Mouse (Mus musculus) adrenal gland, adult 8-10 months (tissue): ENCODE measurements around the gene Usp7. TPM values are rescaled to one million over a fixed set of nuclear protein-coding genes. Genes with fewer than 3 reads are reported as not detected.
"Not testable (repeated sequence)": the region's sequence is repeated elsewhere in the genome, so short reads cannot be mapped to it uniquely, and the experiment has no call there.

ENCODE experiments used
- DNase-seq: peaks from one replicate; pipeline ENCODE4 v3.0.0; 2022
- total RNA-seq, 4 experiments: library from RNA; stranded (reverse); gene quantifications; 2 replicates each; pipeline ENCODE4 v1.2.4; 2022

Usp7 gene
- total RNA-seq, 4 experiments from 2014 or later = 105 to 149 (median 127) TPM

DNA sequence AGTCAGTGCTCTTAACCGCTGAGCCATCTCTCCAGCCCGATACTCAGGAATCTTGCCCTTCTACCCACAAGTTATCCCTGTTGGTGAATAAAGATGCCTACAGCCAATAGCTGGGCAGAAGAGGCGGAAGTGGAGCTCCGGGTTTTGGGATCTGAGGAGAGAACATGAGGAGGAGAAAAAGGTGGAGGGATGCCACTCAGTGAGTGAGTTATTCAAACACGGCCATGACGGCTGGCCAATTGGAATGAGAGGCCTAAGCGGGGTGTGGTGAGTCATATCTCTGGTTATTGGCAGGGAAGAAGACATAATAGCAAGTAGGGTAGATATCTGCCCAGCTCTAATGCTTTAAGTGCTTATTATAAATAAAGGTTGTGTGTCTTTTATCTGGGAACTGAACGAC lies 43.2 kb downstream of the Usp7 start:
- no peak for DNase-seq

GRCm38 (mm10) chr16:8748175-8748846 lies 43.8 kb downstream of the Usp7 start:
- no peak for DNase-seq

GRCm38 (mm10) chr16:8747772-8748171 lies 44.3 kb downstream of the Usp7 start:
- no peak for DNase-seq

DNA sequence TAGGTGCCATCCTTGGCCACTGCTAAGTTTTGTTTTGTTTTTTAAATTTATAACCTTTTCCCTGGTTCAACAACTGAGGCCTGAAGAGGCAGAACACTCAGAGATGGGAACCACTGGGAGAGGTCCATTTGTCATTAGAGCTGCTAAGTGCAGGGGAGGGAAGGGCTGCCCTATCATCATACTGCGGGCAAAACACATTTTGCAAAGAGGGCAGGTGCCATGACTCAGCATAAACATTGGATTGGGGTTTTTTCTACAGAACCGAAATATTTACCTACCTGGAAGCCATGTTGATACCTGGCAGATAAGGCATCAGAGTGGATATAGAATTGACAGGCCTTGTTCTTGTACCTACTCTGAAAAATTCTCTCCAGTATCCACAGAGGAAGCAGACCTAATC lies 45.6 kb downstream of the Usp7 start:
- DNase-seq = no peak

DNA sequence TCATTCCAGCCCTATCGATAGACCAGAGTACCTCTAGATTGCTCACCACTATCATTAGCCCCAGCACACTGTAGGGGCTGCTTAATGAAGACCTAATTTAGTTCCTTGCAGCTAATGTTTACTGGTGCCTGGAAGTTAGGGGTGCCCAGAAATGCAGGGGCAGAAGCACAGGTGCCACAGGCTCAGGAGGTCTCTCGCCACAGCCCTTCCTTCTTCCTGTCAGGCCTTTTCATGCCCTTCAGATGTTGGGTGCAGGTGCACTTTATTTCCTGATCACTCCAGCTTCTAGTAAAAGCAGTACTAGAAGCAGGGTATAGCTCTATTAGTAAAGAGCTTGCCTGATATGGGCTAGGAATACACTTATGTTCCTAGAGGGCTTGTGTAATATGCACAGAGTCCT lies 46.4 kb downstream of the Usp7 start:
- no peak for DNase-seq

DNA sequence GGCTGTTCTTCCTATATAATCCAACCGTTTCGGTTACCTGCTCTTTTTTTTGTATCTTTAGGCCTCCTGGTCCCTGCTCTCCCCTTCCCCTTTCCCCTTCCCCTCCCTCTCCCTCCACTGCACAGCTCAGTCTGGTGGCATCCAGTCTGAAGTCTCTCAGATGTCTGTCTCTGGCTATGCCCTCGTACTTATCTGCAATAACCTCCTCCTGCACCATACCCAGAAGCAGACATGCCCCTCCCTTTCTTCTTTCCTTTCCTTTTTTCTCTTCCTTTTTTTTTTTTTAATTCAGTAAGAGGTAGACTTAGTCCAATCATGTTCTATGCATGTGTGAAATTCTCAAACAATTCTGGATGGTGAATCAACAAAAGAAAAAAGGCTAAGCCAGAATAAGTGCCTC lies 48.1 kb downstream of the Usp7 start:
- DNase-seq = no peak

GRCm38 (mm10) chr16:8741697-8742096 lies 50.4 kb downstream of the Usp7 start:
- DNase-seq = no peak

GRCm38 (mm10) chr16:8741110-8741509 lies 51.0 kb downstream of the Usp7 start:
- no peak for DNase-seq

DNA sequence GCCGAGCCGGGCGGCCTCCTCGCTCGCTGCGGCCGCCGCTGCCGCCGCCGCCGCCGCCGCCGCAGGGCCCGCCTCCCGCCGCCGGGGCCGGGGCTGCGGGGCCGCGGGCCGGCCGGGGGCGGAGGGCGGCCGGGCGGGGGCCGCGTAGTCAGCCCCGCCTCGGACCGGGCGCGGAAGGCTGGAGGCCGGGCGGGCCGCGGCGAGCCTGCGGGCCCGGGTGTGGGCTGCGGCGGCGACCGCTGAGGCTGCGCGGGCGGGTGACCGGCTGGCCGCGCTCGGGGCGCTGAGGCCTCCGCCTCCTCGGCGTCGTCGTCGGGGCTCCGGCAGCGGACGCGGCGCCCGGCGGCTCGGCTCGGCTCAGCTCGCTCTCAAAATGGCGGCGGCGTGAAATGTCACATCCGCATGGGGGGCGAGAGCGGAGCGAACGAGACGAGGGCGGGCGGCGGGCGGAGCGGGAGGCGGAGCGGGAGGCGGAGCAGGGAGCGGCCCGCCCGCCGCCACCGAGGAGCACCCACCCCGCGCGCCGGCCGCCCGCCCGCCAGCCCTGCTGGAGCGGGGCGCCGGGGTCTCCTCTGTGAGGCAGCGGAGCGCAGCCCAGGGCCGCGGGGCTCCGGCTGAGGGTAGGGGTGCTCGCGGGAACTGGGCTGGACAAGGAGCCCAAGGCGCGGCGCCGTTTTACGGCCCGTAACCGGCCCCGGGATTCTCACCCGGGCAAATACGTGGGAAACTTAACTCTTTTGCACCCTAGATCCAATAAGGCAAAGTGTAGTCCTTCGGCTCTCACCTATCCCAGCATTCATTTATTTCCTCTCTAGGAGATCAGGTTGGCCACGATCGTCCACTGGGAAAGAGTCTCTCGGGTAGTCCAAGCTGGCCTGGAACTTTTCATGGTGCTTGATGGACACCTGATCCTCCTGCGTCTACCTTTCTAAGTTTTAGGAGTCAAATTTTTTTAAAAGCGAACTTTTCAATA lies 53.3 kb downstream of the Usp7 start:
- DNase-seq = peak; percentile 80

- DNase-seq = no peak
These were observed 54.2 kb downstream of the Usp7 start for GRCm38 (mm10) chr16:8737666-8738541.

GRCm38 (mm10) chr16:8737341-8737665 lies 54.8 kb downstream of the Usp7 start:
- DNase-seq = no peak

GRCm38 (mm10) chr16:8736757-8737156 lies 55.4 kb downstream of the Usp7 start:
- DNase-seq = no peak

DNA sequence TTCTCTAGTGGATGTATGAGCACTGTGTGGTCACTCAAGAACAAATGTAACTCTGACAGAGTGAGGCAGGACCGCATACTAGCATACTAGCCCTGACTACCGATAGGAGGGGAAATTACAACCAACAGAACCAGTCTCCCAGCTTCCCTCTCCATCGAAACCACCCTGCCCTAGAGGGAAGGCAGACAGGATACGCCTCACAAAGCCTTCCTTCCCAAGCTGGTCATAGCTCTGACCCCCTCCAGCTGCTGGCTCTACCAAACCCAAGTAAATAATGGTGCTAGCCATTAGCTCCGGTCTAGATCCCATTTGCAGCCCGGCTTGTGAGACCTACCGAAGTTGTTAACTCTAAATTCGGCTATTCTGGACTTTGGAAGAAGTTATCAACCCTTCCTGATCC lies 56.1 kb downstream of the Usp7 start:
- DNase-seq = no peak

GRCm38 (mm10) chr16:8734693-8735092 lies 57.4 kb downstream of the Usp7 start:
- DNase-seq = peak; percentile 45

GRCm38 (mm10) chr16:8733624-8734023 lies 58.5 kb downstream of the Usp7 start:
- DNase-seq = no peak

DNA sequence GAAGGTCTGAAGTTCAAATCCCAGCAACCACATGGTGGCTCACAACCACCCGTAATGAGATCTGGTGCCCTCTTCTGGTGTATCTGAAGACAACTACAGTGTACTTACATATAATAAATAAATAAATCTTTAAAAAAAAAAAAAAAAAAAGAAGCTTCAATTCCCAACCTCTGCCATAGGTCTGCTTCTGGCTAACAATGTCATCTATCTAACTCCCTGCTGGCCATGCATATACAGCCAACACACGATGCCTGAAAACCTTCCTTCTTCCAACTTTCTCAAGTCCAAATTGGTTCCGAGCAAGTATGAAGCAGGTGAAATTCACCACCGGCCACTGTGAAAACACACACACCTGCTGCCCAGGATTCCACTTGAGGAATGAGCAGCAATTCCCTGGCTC lies 59.7 kb downstream of the Usp7 start:
- not testable (repeated sequence) for DNase-seq

DNA sequence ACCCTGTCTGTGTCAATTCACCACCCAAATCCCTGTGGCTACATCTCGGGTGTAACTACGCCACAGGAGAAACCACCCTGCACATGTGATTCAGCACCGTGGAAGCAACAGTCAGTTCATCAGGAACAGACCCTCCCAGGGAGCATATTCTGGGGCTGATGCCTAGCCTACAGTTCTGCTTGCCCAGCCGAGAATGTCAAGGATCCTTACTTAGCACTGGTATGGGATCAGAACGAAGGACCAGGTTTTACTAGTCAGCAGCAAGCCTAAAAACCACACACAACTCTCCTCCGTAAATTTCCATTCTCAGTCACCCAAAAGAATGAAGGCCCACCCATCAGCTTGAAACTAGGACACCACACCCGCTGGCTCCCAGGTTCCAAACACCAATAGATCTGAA lies 60.5 kb downstream of the Usp7 start:
- no peak for DNase-seq

- no peak for DNase-seq
These were observed 63.9 kb downstream of the Usp7 start for GRCm38 (mm10) chr16:8728111-8728748.

- no peak for DNase-seq
These were observed 66.3 kb downstream of the Usp7 start for GRCm38 (mm10) chr16:8725807-8726206.

- DNase-seq = no peak
These were observed 68.1 kb downstream of the Usp7 start for GRCm38 (mm10) chr16:8724031-8724430.

DNA sequence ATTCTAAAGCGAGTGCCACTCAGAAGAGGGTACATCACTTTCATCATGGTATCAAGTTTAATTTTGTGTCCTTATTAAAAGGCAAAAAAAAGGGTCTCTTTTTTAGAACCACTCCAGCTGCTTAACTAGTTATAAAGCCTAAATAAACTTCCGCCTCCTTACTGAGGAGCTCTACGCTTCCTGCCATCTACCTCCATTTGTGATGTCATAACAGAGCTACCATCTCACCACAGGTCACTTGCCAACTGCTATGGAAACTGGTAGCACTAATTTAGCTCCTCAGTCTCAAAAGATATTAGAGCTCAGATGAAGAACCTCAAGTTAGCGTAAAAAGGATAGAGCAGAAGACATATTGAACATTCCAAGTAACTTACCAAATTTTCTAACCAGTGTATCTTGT lies 71.7 kb downstream of the Usp7 start:
- DNase-seq = no peak

GRCm38 (mm10) chr16:8717744-8718143 lies 74.4 kb downstream of the Usp7 start:
- no peak for DNase-seq
